Mouse (Mus musculus): Measurements from ENCODE around the gene Tm4sf5.

GRCm38 (mm10) chr11:70512709-70513342 is 7.8 kb downstream of the Tm4sf5 start:
- no peak for TF ChIP-seq CTCF (IDR thresholded peaks at IDR 0.05; ENCODE audit: low read depth)
- no peak for TF ChIP-seq EP300 (optimal IDR thresholded peaks at IDR 0.05)

All from stomach, postnatal 0 days (tissue).